Mouse (Mus musculus) macrophage (primary cell): Measurements from ENCODE around the gene Ttyh2. TPM values are rescaled to one million over a fixed set of nuclear protein-coding genes. Genes with fewer than 3 reads are reported as not detected.
"Not testable (repeated sequence)": the region's sequence is repeated elsewhere in the genome, so short reads cannot be mapped to it uniquely, and the experiment has no call there.

Source experiments
- H3K27ac ChIP-seq: fragments of 350-480 bp; formaldehyde crosslinking; 2 replicates; pipeline ENCODE4 v1.9.0; 2021
- H3K36me3 ChIP-seq: fragments of 350-480 bp; formaldehyde crosslinking; 2 replicates; pipeline ENCODE4 v1.9.0; 2021; ENCODE audit errors: inconsistent target
- H3K4me3 ChIP-seq: fragments of 350-480 bp; formaldehyde crosslinking; 2 replicates; pipeline ENCODE4 v1.9.0; 2021; ENCODE audit errors: inconsistent target
- H3K79me2 ChIP-seq: fragments of 350-480 bp; formaldehyde crosslinking; 2 replicates; pipeline ENCODE4 v1.9.0; 2021; ENCODE audit errors: inconsistent target
- WGBS: methylation state at CpG from one replicate; pipeline ENCODE4 v1.1.7; 2026; ENCODE audit warnings: inconsistent platforms; ENCODE audit not compliant: missing documents; 5-methylcytosine and 5-hydroxymethylcytosine counted together
- polyA plus RNA-seq: library from polyadenylated mRNA; stranded (reverse); fragments of 250-400 nt; gene quantifications from 3 replicates; pipeline ENCODE4 v1.2.4, GENCODE M21; 2018; ENCODE audit warnings: inconsistent platforms

Gene Ttyh2
- polyA plus RNA-seq, 1 experiment from 2014 or later = 90.0 TPM

GRCm38 (mm10) chr11:114668741-114669623, 6.2 kb upstream of the Ttyh2 start:
- 1% methylated on average over 60 of the region's 60 CpGs for WGBS
- Histone ChIP-seq H3K79me2 (peaks cover 36% of the 10 kb centered on the region), H3K36me3 (peaks cover 27% of the 10 kb centered on the region), H3K4me3 (peak overlapping the region; percentile 84), H3K27ac (peak overlapping the region; percentile 57)

GRCm38 (mm10) chr11:114669651-114670168, 5.5 kb upstream of the Ttyh2 start:
- Histone ChIP-seq H3K27ac (peak overlapping the region; percentile 57), H3K79me2 (peaks cover 36% of the 10 kb centered on the region), H3K36me3 (peaks cover 27% of the 10 kb centered on the region), H3K4me3 (peak overlapping the region; percentile 84)
- WGBS = 10% methylated on average over 12 of the region's 12 CpGs

- Histone ChIP-seq H3K79me2 (peaks cover 43% of the 10 kb centered on the region), H3K4me3 (no peak overlapping the region), H3K36me3 (peaks cover 27% of the 10 kb centered on the region), H3K27ac (no peak overlapping the region)
- WGBS = 90% methylated on average over 5 of the region's 5 CpGs
Observed at GRCm38 (mm10) chr11:114671147-114671546, 4.1 kb upstream of the Ttyh2 start.

- Histone ChIP-seq H3K4me3 (no peak overlapping the region), H3K27ac (no peak overlapping the region), H3K36me3 (peaks cover 27% of the 10 kb centered on the region), H3K79me2 (peaks cover 62% of the 10 kb centered on the region)
- WGBS = 88% methylated on average over 9 of the region's 9 CpGs
Observed at GRCm38 (mm10) chr11:114672794-114673718, 2.2 kb upstream of the Ttyh2 start.

GRCm38 (mm10) chr11:114673719-114674050, 1.5 kb upstream of the Ttyh2 start:
- H3K79me2 ChIP-seq = peaks cover 69% of the 10 kb centered on the region
- no peak overlapping the region for H3K27ac ChIP-seq
- H3K36me3 ChIP-seq = peaks cover 27% of the 10 kb centered on the region
- WGBS = 75% methylated on average over 2 of the region's 2 CpGs
- no peak overlapping the region for H3K4me3 ChIP-seq

- H3K4me3 ChIP-seq = no peak overlapping the region
- H3K36me3 ChIP-seq = peaks cover 27% of the 10 kb centered on the region
- no peak overlapping the region for H3K27ac ChIP-seq
- peaks cover 69% of the 10 kb centered on the region for H3K79me2 ChIP-seq
- 78% methylated on average over 8 of the region's 8 CpGs for WGBS
Observed at GRCm38 (mm10) chr11:114674180-114674579, 1.1 kb upstream of the Ttyh2 start.

GRCm38 (mm10) chr11:114674796-114675195, 435 bp upstream of the Ttyh2 start:
- WGBS = no CpG with 5 or more reads among the region's 3 CpGs

GRCm38 (mm10) chr11:114675826-114676401, 683 bp downstream of the Ttyh2 start:
- 0% methylated on average over 27 of the region's 27 CpGs for WGBS
- Histone ChIP-seq H3K36me3 (peaks cover 20% of the 10 kb centered on the region), H3K27ac (peak overlapping the region; percentile 88), H3K4me3 (peak overlapping the region; percentile 96), H3K79me2 (peaks cover 69% of the 10 kb centered on the region)

More at GRCm38 (mm10) chr11:114674796-114675195, 435 bp upstream of the Ttyh2 start:
- Histone ChIP-seq H3K36me3 (peaks cover 27% of the 10 kb centered on the region), H3K79me2 (peaks cover 69% of the 10 kb centered on the region)
- not testable (repeated sequence) for H3K27ac ChIP-seq, H3K4me3 ChIP-seq

- peaks cover 69% of the 10 kb centered on the region for H3K79me2 ChIP-seq
- peak overlapping the region; percentile 96 for H3K4me3 ChIP-seq
- peaks cover 15% of the 10 kb centered on the region for H3K36me3 ChIP-seq
- 3% methylated on average over 14 of the region's 14 CpGs for WGBS
- H3K27ac ChIP-seq = peak overlapping the region; percentile 88
Observed at GRCm38 (mm10) chr11:114676431-114676830, 1.2 kb downstream of the Ttyh2 start.

- 63% methylated on average over 6 of the region's 9 CpGs for WGBS
- peaks cover 69% of the 10 kb centered on the region for H3K79me2 ChIP-seq
- peaks cover 9% of the 10 kb centered on the region for H3K36me3 ChIP-seq
- peak overlapping the region; percentile 96 for H3K4me3 ChIP-seq
- H3K27ac ChIP-seq = peak overlapping the region; percentile 88
Observed at GRCm38 (mm10) chr11:114676896-114677530, 1.8 kb downstream of the Ttyh2 start.

GRCm38 (mm10) chr11:114679582-114679981, 4.4 kb downstream of the Ttyh2 start:
- Histone ChIP-seq H3K79me2 (peaks cover 88% of the 10 kb centered on the region), H3K27ac (peak overlapping the region; percentile 83), H3K4me3 (no peak overlapping the region), H3K36me3 (no peaks in the 10 kb centered on the region)
- 38% methylated on average over 8 of the region's 8 CpGs for WGBS

- Histone ChIP-seq H3K79me2 (peaks cover 94% of the 10 kb centered on the region), H3K27ac (peak overlapping the region; percentile 83), H3K36me3 (no peaks in the 10 kb centered on the region), H3K4me3 (no peak overlapping the region)
- WGBS = 79% methylated on average over 10 of the region's 10 CpGs
Observed at GRCm38 (mm10) chr11:114680291-114680690, 5.1 kb downstream of the Ttyh2 start.

GRCm38 (mm10) chr11:114681054-114681453, 5.8 kb downstream of the Ttyh2 start:
- WGBS = 90% methylated on average over 5 of the region's 5 CpGs
- H3K79me2 ChIP-seq = peaks cover 95% of the 10 kb centered on the region
- no peaks in the 10 kb centered on the region for H3K36me3 ChIP-seq
- H3K4me3 ChIP-seq = no peak overlapping the region
- H3K27ac ChIP-seq = peak overlapping the region; percentile 83
